Mouse (Mus musculus): Measurements from ENCODE around the gene Mon1b.

GRCm38 (mm10) chr8:113688543-113688915, 53.1 kb downstream of the Mon1b start:
- TF ChIP-seq POLR2A (IDR thresholded peaks at IDR 0.05; ENCODE audit: low read depth, low read length) (no peak), CTCF (IDR thresholded peaks at IDR 0.05; ENCODE audit: borderline replicate concordance, insufficient read depth, low read length) (no peak)

Data from embryonic fibroblast, embryonic 13.5 days (primary cell).